Mouse (Mus musculus) forebrain, embryonic 10.5 days (tissue): Measurements from ENCODE around the gene Adgrb2. TPM values are rescaled to one million over a fixed set of nuclear protein-coding genes. Genes with fewer than 3 reads are reported as not detected.

ENCODE experiments used
- DNase-seq: peaks from one replicate; pipeline ENCODE4 v3.0.0-alpha.2; 2017; ENCODE audit warnings: low spot score; ENCODE audit errors: extremely low spot score
- H3K27ac ChIP-seq: fragments of 300-500 bp; sonication (generic); 2 replicates; pipeline ENCODE4 v1.5.1; 2016; ENCODE audit warnings: mild to moderate bottlenecking
- H3K27me3 ChIP-seq: fragments of 300-500 bp; sonication (generic); 2 replicates; pipeline ENCODE4 v1.6.1; 2016; ENCODE audit warnings: mild to moderate bottlenecking; ENCODE audit not compliant: poor library complexity, severe bottlenecking
- H3K36me3 ChIP-seq: fragments of 300-500 bp; sonication (generic); replicated peaks from 2 replicates; pipeline ENCODE4 v1.6.1; 2016; ENCODE audit warnings: mild to moderate bottlenecking, moderate library complexity
- H3K4me1 ChIP-seq: fragments of 300-500 bp; sonication (generic); 2 replicates; pipeline ENCODE4 v1.6.1; 2016
- H3K4me3 ChIP-seq: fragments of 300-500 bp; sonication (generic); 2 replicates; pipeline ENCODE4 v1.5.1; 2016; ENCODE audit warnings: mild to moderate bottlenecking, moderate library complexity
- H3K9me3 ChIP-seq: fragments of 300-500 bp; sonication (generic); 2 replicates; pipeline ENCODE4 v1.6.1; 2016; ENCODE audit warnings: mild to moderate bottlenecking, moderate library complexity
- WGBS: fragments of 180-500 bp; shearing (Covaris S2); methylation state at CpG from one replicate; pipeline ENCODE4 v1.1.7; 2016; 5-methylcytosine and 5-hydroxymethylcytosine counted together
- polyA plus RNA-seq: library from polyadenylated mRNA; unstranded; fragments of >200 nt; fragmentation: Nextera tagmentation; extraction: Ambion mirVana; gene quantifications from 2 replicates; pipeline ENCODE4 v1.2.1, GENCODE M21; 2016

The Adgrb2 gene
- polyA plus RNA-seq, 1 experiment from 2014 or later, result 1.4 TPM

DNA sequence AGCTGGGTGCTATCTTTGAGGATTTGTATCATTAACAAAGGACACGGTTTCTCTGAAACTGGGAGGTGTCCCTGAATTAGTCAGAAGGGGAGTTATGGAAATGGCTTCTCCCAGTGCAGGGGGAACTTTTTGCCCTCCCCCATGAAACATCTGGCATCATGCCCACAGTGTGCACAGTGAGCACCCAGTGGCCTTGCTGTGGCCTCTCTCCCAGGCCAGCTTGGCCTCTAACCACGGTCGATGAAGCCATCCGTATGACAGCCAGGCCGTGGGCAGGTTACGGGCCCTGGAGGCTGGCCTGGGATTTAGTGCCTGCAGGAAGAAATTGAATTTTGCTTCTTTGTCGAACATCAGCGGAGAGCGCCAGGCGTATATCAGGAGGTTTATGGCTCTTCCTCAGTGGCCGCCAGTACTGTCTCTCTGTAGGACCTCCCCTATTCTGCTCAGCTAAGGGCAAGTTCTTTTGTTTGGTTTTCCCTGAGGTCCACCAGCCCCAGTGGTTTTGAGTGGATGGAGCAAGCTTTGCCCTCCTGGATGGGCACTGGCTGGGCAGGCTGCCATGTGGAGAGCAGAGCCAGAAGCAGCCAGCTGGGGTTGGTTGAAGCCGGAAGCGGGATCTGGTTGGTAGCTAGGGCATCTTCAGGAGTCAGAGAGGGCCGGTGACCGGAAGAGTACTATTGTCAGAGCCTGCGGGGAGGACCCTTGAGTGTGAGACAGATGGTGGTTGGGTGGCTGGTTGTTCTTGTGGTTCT, 9.4 kb downstream of the Adgrb2 start:
- Histone ChIP-seq H3K4me1 (peaks cover 28% of the 10 kb centered on the region), H3K36me3 (peaks cover 3% of the 10 kb centered on the region; the same call in 1 of the 2 replicates), H3K27me3 (peaks cover 77% of the 10 kb centered on the region), H3K4me3 (no peak overlapping the region), H3K27ac (no peak overlapping the region), H3K9me3 (no peaks in the 10 kb centered on the region)
- DNase-seq, result no peak
- WGBS, result 91% methylated on average over 16 of the region's 16 CpGs

- H3K36me3 ChIP-seq, result peaks cover 3% of the 10 kb centered on the region; the same call in 1 of the 2 replicates
- H3K4me1 ChIP-seq, result peaks cover 24% of the 10 kb centered on the region
- WGBS, result 88% methylated on average over 5 of the region's 5 CpGs
- H3K4me3 ChIP-seq, result no peak overlapping the region
- DNase-seq, result no peak
- peaks cover 71% of the 10 kb centered on the region for H3K27me3 ChIP-seq
- no peaks in the 10 kb centered on the region for H3K9me3 ChIP-seq
- no peak overlapping the region for H3K27ac ChIP-seq
Measured at GRCm38 (mm10) chr4:129994728-129995127, 10.1 kb downstream of the Adgrb2 start.

DNA sequence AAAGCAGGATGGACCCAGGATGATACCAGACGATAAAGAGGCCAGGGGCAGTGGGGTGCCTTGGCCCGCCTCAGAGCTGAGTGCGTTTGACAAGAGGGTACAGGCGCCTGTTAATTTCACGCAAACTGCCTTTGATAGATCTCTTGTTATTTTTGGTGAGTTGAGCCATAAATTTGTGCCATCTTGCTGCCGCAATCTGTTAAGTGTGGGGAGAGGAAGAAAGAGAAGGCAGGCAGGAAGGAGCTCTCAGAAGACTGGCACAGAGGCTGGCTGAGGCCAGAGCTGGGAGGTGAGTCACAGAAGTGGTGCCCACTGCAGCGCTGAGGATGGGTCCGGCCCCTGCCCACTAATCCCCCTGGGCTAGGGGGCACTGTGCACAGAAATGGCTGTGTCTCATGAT, 10.6 kb downstream of the Adgrb2 start:
- peaks cover 66% of the 10 kb centered on the region for H3K27me3 ChIP-seq
- peaks cover 3% of the 10 kb centered on the region; the same call in 1 of the 2 replicates for H3K36me3 ChIP-seq
- H3K27ac ChIP-seq, result no peak overlapping the region
- no peaks in the 10 kb centered on the region for H3K9me3 ChIP-seq
- no peak for DNase-seq
- peaks cover 18% of the 10 kb centered on the region for H3K4me1 ChIP-seq
- no peak overlapping the region for H3K4me3 ChIP-seq
- WGBS, result 86% methylated on average over 8 of the region's 8 CpGs

DNA sequence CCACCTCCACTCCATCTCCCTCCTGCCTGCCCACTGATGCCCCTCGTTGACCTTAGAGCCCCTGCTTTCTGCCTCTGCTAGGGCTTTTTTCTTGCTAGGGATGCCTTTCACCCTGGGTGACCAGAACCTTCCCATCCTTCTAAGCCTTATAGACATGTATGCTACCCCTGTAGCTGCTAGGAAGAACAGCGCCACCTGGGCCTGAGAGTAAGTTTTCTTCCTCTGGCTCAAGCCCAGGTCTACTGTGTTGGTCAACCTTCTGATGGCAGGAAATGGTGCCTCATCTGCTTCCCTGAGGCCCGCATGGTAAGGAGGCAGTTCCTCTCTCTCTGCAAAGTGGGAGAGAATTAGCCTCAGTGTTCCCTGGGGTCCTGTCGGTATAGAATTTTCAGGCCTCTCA, 11.3 kb downstream of the Adgrb2 start:
- no peak for DNase-seq
- Histone ChIP-seq H3K36me3 (peaks cover 3% of the 10 kb centered on the region; the same call in 1 of the 2 replicates), H3K4me1 (peaks cover 17% of the 10 kb centered on the region; the same call in 1 of the 2 replicates), H3K27me3 (peaks cover 58% of the 10 kb centered on the region), H3K9me3 (no peaks in the 10 kb centered on the region), H3K4me3 (no peak overlapping the region), H3K27ac (no peak overlapping the region)
- 78% methylated on average over 4 of the region's 4 CpGs for WGBS

GRCm38 (mm10) chr4:129998124-129998523, 13.5 kb downstream of the Adgrb2 start:
- Histone ChIP-seq H3K9me3 (no peaks in the 10 kb centered on the region), H3K4me1 (peaks cover 18% of the 10 kb centered on the region), H3K27me3 (peaks cover 37% of the 10 kb centered on the region), H3K4me3 (no peak overlapping the region), H3K36me3 (peaks cover 3% of the 10 kb centered on the region; the same call in 1 of the 2 replicates), H3K27ac (no peak overlapping the region)
- WGBS, result 77% methylated on average over 11 of the region's 11 CpGs
- no peak for DNase-seq

GRCm38 (mm10) chr4:130001710-130002109, 17.0 kb downstream of the Adgrb2 start:
- Histone ChIP-seq H3K4me1 (peaks cover 28% of the 10 kb centered on the region), H3K36me3 (no peaks in the 10 kb centered on the region), H3K4me3 (no peak overlapping the region), H3K27ac (peak overlapping the region; percentile 35), H3K9me3 (no peaks in the 10 kb centered on the region), H3K27me3 (peaks cover 51% of the 10 kb centered on the region)
- no peak for DNase-seq
- 65% methylated on average over 5 of the region's 5 CpGs for WGBS

DNA sequence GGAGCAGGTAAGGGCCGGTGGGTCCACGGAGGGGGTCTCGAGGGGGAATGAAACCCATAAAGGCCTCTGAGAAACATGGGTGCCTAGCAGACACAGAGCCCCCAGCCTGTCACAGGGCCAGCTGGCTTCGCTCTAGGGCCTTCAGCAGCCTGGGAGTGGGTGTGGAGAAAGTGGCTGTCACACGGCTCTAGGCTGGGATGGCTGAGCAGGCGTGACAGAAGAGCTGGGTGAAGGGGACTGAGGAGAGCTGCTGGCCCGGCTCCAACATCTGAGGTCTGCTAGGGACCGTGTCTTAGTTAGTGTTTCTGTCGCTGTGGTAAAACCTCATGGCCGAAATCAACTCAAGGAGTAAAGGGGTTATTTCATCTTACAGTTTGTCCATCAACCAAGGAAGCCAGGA, 17.5 kb downstream of the Adgrb2 start:
- peaks cover 55% of the 10 kb centered on the region for H3K27me3 ChIP-seq
- no peaks in the 10 kb centered on the region for H3K36me3 ChIP-seq
- DNase-seq, result no peak
- no peak overlapping the region for H3K4me3 ChIP-seq
- WGBS, result 88% methylated on average over 10 of the region's 10 CpGs
- H3K4me1 ChIP-seq, result peaks cover 32% of the 10 kb centered on the region
- no peaks in the 10 kb centered on the region for H3K9me3 ChIP-seq
- peak overlapping the region; percentile 35; the same call in 1 of the 2 replicates for H3K27ac ChIP-seq

DNA sequence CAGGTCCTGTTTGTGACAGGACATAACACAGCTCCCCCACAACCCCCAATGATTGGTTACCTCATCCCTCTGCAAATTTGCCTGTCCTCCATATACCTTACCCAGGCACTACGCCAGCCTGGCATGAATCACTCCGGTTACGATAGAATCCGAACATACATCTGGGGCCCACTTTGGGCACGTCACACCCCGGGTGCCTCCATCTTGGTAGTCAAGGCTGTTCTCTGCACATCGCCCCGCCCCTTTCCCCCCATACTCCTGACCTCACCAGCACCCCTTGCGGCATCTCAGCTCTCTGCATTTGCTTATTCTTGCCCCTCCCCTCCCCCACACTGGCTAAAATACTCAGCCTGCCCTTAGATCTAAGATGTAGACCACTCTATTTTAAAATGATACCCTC, 20.9 kb downstream of the Adgrb2 start:
- Histone ChIP-seq H3K4me1 (peaks cover 30% of the 10 kb centered on the region), H3K27me3 (peaks cover 71% of the 10 kb centered on the region), H3K27ac (no peak overlapping the region), H3K9me3 (no peaks in the 10 kb centered on the region), H3K4me3 (no peak overlapping the region), H3K36me3 (peaks cover 3% of the 10 kb centered on the region; the same call in 1 of the 2 replicates)
- WGBS, result 57% methylated on average over 9 of the region's 9 CpGs
- no peak for DNase-seq

- peaks cover 71% of the 10 kb centered on the region for H3K27me3 ChIP-seq
- WGBS, result 18% methylated on average over 25 of the region's 25 CpGs
- peak overlapping the region; percentile 74 for H3K27ac ChIP-seq
Measured at GRCm38 (mm10) chr4:130006533-130006932, 21.9 kb downstream of the Adgrb2 start.

DNA sequence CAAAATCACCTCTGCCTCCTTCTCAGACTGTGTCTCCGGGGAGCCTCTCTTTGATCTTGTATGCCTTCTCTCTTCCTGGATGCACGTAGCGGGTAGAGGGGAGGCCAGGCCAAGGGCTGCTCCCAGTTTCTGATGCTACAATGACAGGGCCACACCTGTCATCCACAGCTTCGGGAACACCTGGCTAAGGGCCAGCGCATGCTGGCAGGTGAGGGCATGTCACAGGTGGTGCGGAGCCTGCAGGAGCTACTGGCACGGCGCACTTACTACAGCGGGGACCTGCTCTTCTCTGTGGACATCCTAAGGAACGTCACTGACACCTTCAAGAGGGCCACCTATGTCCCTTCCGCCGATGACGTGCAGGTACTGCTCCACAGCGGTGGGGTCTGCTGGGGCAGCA, 24.4 kb downstream of the Adgrb2 start:
- H3K27ac ChIP-seq, result no peak overlapping the region
- H3K27me3 ChIP-seq, result peaks cover 83% of the 10 kb centered on the region
- H3K36me3 ChIP-seq, result peaks cover 6% of the 10 kb centered on the region; the same call in 1 of the 2 replicates
- H3K4me3 ChIP-seq, result no peak overlapping the region
- 81% methylated on average over 14 of the region's 14 CpGs for WGBS
- DNase-seq, result no peak
- H3K9me3 ChIP-seq, result no peaks in the 10 kb centered on the region
- H3K4me1 ChIP-seq, result peaks cover 29% of the 10 kb centered on the region

More at GRCm38 (mm10) chr4:130006533-130006932, 21.9 kb downstream of the Adgrb2 start:
- peak; percentile 57 for DNase-seq
- Histone ChIP-seq H3K36me3 (peaks cover 5% of the 10 kb centered on the region; the same call in 1 of the 2 replicates), H3K4me3 (peak overlapping the region; percentile 51), H3K4me1 (peaks cover 27% of the 10 kb centered on the region), H3K9me3 (no peaks in the 10 kb centered on the region)

DNA sequence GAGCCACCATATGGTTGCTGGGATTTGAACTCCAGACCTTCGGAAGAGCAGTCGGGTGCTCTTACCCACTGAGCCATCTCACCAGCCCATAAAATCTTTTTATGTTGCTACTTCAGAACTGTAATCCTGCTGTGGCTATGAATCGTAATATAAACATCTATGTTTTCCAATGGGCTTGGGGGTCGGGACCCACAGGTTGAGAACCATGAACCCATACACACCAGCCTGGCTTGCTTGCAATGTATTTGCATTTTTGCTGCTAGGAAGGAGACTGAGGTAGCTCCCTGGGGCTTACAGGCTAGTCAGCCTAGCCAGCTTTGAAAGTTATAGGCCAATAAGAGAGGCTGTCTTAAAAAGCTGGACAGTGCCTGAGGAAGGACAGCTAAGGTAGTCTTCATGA, 26.1 kb downstream of the Adgrb2 start:
- Histone ChIP-seq H3K4me3 (no peak overlapping the region), H3K4me1 (peaks cover 46% of the 10 kb centered on the region)
- DNase-seq, result no peak

DNA sequence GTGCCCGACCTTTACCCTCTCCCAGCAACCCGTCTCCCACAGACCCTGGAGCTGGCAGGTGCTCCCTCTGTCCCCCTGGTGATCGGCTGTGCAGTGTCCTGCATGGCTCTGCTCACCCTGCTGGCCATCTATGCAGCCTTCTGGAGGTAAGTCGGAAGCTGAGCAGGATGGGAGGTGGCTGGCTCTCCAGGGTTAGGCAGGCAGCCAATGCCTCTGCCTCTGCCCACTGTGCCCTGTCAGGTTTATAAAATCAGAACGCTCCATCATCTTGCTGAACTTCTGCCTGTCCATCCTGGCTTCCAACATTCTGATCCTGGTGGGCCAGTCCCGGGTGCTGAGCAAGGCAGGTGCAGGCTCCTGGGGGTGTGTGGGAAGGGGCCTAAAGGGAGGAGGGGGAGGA, 27.6 kb downstream of the Adgrb2 start:
- peaks cover 43% of the 10 kb centered on the region for H3K4me1 ChIP-seq
- H3K27ac ChIP-seq, result no peak overlapping the region
- H3K9me3 ChIP-seq, result no peaks in the 10 kb centered on the region
- H3K36me3 ChIP-seq, result peaks cover 6% of the 10 kb centered on the region; the same call in 1 of the 2 replicates
- H3K27me3 ChIP-seq, result peaks cover 81% of the 10 kb centered on the region
- no peak for DNase-seq
- WGBS, result 88% methylated on average over 6 of the region's 6 CpGs
- H3K4me3 ChIP-seq, result no peak overlapping the region

More for the DNA sequence above, 26.1 kb downstream of the Adgrb2 start:
- Histone ChIP-seq H3K9me3 (no peaks in the 10 kb centered on the region), H3K27ac (no peak overlapping the region), H3K27me3 (peaks cover 81% of the 10 kb centered on the region), H3K36me3 (peaks cover 6% of the 10 kb centered on the region; the same call in 1 of the 2 replicates)
- 92% methylated on average over 4 of the region's 4 CpGs for WGBS

- Histone ChIP-seq H3K4me3 (no peak overlapping the region), H3K27me3 (peaks cover 78% of the 10 kb centered on the region), H3K9me3 (no peaks in the 10 kb centered on the region), H3K4me1 (peaks cover 43% of the 10 kb centered on the region), H3K27ac (no peak overlapping the region), H3K36me3 (peaks cover 6% of the 10 kb centered on the region; the same call in 1 of the 2 replicates)
- DNase-seq, result no peak
- 74% methylated on average over 10 of the region's 10 CpGs for WGBS
Measured at GRCm38 (mm10) chr4:130013111-130013510, 28.4 kb downstream of the Adgrb2 start.
